Mouse (Mus musculus) retina, embryonic 14.5 days (tissue): Measurements from ENCODE around the gene Txnip.
"Not testable (repeated sequence)": the region's sequence is repeated elsewhere in the genome, so short reads cannot be mapped to it uniquely, and the experiment has no call there.

Experiments
- DNase-seq: peaks from one replicate; pipeline ENCODE4 v3.0.0-alpha.2; 2015; ENCODE audit warnings: low spot score

Gene Txnip

DNA sequence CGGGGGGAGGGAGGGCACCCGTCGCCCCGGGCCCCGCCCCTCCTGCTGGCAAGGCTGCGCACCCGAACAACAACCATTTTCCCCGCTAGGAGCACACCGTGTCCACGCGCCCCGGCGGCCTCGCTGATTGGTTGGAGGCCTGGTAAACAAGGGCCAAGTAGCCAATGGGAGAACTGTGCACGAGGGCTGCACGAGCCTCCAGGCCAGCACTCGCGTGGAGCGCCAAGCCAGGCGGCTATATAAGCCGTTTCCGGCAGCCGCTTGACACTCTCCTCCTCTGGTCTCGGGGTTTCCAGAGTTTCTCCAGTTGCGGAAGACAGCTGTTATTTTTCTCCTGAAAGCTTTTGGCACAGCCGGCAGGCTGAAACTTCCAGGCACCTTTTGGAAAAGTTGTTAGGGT lies at the start of gene Txnip:
TSS of gene Txnip (plus strand) at position 264 of the 400 bp plus-strand sequence.
- DNase-seq = peak; percentile 98

DNA sequence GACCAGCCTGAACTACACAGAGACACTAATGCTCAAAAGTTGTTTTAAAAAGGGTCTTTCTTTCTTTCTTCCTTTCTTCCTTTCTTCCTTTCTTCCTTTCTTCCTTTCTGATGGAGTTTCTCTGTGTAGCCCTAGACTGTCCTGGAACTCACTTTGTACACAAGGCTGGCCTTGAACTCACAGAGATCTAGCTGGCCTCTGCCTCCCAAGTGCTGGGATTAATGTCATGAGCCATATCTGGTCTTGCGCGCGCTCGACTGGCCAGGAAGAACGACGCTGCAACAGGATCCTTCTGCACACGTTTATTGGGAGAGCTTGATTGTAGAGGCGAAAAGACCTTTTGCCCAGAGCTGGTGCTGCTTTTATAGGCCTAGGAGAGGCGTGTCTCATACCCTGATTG lies 49.8 kb upstream of the Txnip start:
- DNase-seq = not testable (repeated sequence)

DNA sequence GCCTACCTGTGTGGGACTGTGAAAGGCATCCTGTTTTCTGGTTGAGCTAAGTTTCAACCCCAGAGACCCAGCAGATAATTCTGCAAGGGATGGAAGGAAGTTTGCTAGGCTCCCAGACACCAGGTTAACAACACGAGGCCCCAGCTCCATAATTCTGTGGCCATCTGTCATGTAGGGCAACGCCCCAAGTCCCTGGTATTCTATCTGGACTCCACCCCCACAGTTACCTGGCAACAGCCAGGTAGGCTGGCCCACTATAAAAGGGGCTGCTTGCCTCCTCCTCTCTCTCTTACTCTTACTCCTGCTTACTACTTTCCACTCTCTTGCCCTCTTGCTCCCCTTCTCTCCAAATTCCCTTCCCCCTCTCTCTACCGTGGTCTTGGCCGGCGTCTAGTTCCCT lies 37.6 kb upstream of the Txnip start:
- no peak for DNase-seq

DNA sequence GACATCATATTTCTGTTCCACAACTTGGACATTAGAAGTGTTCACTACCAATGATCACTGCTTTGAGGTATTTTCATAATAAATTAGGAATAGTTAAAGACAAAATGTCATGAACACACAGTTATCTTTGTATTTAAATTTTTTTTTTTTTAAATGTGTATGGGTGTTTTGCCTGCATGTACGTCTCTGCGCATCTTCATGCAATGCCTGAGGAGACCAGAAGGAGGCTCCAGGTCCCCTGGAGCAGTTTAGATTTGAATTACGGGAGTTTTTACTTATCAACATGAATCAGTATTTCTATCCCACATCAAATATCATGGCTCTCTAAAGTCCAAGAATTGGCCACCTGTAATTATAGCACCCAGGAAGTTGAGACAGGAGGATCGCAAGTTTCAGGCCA lies 35.6 kb upstream of the Txnip start:
- peak; percentile 44 for DNase-seq

DNA sequence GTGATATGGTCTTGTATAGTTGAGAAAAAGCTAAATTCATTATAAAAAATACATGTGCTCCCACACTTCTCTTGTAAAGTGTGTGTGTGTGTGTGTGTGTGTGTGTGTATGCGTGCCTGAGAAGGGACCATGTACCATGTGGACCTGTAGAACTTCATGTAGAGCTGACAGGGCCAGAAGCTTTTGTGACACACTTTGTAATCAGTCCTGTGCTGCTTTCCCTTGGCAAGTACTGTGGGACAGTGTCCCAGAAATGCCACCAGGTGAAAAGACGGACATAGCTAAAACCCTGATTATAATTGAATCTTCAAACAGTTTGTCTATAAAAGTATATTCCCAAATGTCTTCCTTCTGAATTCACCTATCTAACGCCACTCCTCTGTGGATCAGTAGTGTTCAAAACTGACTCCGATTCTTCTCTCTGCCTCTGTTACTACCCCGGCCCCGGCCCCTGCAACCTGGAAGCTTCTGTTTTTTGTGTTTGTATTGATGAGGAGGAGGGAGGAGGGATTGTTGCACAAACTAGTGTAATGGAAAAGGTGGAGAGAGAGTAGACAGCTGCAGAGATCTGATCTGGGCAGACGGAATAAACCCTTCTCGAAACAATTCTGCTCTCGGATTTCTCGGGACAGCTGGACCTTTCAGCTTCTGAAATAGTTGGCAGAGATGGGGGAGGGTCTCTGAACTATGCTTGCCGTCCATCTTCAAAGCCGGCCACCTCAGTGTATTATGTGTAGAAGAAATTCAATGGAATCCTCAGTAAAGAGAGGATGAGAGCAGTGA lies 33.5 kb upstream of the Txnip start:
- no peak for DNase-seq

DNA sequence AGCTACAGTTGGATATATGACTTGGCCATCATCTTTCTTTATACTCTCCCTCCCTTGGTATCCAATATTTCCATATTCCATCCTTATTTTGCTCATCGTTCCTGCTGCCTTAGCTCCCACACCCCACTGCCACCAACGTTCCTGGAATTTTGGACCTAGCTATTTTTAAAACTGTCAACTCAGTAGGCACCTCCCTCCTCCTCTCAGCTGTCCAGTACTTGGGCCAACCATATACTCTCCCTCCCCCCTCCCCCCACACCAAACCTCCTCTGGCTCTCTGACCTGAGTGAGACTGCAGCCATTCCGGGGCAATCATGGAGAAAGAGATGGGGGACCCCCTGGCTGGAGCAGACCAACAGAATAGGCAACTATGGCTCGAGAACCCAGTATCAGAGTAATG lies 32.8 kb upstream of the Txnip start, which contains the start of gene Hfe2:
TSS of gene Hfe2 (plus strand) at position 259 of the 400 bp plus-strand sequence.
- DNase-seq = no peak

DNA sequence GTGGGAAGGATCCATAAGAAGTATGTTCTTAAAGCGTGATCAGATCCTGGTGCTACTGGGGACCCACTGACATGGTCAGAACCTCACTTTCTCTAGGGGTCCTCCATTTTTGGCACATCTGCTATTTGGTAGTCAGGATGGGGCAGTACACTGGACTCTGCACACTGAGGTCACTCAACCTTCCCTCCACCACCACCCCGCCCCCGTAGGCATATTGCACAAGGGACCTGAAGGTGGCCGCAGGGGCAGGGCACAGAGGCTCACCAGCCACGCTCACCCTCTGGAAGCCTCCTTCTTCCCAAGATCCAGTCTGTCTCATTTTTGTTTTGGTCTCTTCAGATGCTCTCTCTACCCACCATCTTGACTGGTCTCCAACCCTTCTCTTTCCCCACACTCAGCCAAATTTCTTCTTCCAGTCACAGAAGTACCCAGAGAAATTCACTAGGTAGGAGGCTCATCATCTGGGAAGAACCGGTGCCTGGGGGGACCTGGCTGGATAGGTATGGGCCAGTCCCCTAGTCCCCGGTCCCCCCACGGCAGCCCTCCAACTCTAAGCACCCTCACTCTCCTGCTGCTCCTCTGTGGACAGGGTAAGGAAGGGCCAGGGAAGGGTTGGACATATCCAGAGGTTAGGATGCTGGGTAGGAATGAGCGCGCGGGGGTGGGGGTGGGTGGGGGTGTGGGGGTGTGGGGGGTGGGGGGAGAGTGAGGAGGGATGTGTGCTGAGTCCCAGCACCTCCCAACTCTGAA lies 31.6 kb upstream of the Txnip start:
- no peak for DNase-seq

DNA sequence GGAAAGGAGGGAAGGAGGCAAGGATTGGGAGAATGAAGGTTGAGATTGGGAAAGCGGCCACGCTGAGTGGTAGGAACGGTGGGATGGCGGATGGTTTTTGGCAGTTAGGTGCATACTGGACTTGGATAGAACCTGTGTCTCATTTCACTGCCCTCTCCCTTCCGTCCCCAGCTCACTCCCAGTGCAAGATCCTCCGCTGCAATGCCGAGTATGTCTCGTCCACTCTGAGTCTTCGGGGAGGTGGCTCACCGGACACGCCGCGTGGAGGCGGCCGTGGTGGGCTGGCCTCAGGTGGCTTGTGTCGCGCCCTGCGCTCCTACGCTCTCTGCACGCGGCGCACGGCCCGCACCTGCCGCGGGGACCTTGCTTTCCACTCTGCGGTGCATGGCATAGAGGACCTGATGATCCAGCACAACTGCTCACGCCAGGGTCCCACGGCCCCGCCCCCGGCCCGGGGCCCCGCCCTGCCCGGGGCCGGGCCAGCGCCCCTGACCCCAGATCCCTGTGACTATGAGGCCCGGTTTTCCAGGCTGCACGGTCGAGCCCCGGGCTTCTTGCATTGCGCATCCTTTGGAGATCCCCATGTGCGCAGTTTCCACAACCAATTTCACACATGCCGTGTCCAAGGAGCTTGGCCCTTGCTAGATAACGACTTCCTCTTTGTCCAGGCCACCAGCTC lies 30.8 kb upstream of the Txnip start:
- peak; percentile 49 for DNase-seq

DNA sequence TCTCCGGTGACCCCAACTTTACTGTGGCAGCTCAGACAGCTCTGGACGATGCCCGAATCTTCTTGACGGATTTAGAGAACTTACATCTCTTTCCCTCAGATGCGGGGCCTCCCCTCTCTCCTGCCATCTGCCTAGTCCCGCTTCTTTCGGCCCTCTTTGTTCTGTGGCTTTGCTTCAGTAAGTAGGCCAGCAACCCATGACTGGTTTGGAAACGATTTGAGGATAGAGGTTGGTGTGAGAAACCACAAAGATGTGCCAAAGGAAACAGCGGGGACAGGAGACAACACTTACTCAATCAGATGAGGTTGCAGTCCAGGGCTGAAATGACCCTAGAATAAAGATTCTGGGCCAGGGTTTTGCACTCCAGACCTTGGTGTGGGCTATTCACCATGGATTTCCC lies 29.3 kb upstream of the Txnip start:
- DNase-seq = no peak

DNA sequence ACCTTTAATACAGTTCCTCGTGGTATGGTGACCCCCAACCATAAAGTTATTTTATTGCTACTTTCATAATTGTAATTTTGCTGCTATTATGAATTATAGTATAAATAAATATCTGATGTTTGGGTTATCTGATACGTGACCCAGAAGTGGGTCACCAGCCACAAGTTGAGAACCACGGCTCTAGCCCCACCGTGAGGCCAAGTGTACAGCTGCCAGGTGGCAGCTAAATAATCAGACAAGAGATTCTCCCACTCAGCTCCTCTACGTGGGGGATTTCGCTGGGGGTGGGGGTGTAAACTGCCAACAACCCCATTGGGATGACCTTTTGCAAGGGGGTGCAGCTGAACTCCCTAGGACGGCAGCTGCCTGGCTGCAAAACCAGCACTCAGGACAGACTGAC lies 25.7 kb upstream of the Txnip start:
- DNase-seq = no peak

DNA sequence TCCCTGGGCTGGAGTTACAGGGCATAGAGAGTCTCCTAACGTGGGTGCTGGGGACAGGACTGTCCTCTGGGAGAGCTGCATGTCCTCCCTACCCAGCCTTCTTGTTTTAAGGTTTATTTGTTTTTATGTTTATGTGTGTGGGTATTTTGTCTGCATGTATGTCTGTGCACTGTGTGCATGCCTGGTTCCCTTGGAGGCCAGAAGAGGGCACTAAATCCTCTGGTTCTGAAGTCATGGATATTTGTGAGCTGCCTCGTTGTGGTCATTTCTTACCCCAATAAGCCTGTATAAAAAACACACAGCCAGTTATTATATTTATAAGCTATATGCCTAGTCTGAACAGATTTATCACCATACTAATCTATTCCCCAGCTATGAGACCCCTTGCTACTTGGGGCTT lies 23.5 kb upstream of the Txnip start:
- no peak for DNase-seq

DNA sequence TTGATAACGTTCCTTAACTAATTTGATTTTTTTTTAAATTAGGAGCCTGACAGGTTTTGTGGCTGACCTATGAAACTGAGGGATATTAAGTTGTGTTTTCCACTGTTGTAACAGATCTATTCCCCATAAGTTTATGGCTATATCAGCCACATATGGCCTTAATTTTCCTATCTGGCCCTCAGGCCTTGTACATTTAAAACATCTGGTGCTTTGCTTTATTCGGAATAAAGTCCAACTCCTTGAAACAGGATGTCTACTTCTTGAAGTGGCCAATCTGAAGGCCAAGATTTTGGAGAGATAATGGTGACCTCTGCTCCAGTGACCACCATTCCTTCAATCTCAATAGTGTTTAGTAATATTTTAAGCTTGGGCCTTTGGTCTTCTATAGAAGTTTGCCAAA lies 18.4 kb upstream of the Txnip start:
- no peak for DNase-seq

DNA sequence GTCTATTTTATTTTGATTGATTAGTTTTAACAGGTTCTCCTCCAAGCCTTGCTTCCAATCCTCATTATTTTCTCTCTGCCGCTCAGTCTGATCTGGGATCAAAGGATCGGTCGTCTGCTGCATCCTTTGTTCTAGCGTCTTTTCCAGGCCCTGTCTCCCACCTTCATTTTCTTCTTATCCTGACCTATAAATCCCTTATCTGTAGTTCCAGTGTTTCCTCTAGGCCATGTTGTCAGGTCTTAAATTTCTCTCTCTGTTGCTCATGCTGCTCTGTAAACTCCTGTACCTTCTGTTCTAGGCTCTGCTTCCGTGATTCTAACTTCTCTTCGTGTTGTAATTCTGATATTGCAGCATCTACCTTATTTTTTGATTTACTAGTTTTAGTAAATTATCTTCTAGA lies 17.0 kb upstream of the Txnip start:
- DNase-seq = no peak

DNA sequence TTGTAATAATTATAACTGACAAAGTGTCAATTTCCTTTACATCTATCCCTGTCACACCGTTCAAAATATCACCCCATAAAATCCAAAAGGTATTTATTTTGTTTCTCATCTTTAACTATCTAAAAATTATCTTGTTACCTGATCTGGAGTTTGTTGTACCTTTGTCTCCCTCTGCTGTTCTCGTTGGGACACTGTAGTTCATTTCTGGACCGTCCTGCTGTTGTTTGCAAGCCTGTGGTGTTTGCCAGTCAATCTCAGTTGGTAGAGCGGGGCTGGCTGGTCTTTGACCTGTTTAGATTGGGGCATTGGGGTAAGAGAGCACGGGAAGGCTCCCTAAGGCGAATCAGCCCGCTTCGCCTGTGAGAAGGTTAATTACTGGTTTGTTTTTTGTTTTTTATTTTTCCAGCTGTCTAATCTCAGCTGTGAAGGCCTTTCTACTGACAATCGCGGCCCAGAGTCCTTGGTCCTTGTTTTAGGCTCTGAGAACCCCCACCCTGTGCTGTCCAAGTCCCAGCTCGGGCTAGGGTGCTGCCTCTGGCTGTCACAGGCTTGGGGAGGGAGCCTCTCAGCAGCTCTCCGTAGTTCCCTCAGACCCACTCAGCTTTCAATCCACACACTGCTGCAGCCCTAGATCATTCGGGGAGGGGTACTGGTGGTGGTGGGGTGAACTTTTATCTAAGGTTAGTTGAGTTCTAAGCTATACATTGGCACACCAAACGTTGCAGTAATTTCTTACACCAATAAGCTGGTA lies 16.3 kb upstream of the Txnip start:
- DNase-seq = peak; percentile 68

DNA sequence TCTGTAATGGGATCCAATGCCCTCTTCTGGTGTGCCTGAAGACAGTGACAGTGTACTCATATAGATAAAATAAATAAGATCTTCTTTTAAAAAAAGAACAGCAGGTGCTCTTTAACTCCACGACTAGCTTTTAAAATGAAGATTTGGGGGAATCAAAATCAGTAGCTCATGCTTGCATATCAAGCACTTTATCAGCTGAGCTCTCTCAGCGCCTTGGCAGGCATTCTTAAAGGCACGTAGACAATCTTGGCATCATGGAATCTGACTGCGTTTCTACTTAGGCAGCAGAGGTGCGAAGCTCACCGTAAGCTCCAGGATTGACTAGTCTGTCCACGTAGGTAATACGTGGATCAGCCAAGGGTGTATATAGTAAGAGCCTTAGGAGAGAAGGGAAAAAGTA lies 15.2 kb upstream of the Txnip start:
- no peak for DNase-seq

DNA sequence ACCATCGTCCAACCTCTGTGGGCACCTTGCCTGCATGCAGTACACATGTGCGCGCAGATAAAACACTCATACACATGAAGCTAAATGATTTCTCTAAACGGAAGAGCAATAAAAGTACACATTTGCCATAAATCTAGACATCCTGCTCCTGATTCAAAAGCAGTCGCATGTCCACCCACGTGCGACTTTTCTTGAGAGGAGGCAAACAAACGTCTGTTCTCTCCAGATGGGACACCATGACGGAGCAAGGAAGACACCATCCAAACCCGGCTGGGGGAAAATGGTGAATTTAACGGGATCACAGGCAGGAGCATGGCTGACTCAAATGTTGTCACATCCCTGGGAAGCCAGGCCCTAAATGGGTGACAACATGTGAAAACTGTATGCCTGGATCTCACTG lies 14.4 kb upstream of the Txnip start:
- DNase-seq = no peak

DNA sequence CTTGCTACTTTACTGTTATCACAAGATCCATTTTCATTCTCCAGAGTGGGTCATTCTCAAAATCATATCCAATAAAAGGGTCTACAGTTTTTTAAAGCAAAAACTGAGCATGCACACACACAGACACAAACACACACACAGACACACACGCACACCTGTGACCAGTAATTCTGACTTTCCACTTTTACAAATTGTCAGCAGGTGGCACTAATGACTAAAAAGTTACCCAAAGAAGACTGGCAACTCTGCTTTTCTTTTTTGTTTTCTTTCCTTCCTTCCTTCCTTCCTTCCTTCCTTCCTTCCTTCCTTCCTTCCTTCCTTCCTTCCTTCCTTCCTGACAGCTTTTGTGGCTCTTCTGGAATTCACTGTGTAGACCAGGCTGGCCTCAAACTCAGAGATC lies 12.2 kb upstream of the Txnip start:
- DNase-seq = no peak

DNA sequence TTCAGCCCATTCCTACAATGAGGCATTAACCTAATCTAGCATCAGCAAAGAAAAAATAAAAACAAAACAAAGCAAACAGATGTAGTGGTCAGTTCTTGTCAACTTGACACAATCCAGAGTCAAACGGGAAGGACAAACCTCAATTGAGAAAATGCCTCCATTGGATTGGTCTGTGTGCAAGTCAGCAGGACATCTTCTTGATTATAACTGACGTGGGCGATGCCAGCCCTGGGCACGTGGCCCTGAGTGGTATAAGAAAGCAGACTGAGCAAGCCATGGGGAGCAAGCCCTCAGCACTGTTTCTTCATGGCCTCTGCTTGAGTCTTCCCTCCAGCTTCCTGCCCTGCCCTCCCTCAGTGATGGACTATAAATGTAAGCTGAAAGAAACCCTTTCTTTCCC lies 10.9 kb upstream of the Txnip start:
- DNase-seq = no peak

DNA sequence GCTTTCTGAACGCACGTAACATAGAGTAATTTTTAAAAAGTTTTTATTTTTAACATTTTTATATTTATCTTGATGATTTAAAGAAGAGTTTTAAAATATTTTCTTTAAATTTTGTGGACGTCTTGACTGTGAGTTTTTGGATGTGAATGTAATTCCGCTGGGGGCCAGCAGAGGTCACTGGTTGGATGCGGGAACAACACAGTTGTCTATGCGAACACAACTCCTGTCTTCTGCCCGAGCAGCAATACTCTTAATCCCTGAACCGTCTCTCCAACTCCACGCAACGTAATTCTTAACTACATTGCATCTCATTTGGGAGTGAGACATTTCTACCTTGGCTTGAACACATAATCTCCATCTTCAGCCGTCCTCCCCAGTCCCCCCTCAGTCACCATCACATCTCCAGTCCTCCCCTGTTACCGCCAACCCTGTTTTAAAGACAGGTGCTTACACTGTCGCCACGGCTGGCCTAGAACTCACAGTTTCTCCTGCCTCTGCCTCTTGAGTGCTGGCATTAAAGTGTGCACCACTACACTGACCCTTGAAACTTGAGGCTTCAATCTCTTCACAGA lies 10.3 kb upstream of the Txnip start:
- peak; percentile 83 for DNase-seq

DNA sequence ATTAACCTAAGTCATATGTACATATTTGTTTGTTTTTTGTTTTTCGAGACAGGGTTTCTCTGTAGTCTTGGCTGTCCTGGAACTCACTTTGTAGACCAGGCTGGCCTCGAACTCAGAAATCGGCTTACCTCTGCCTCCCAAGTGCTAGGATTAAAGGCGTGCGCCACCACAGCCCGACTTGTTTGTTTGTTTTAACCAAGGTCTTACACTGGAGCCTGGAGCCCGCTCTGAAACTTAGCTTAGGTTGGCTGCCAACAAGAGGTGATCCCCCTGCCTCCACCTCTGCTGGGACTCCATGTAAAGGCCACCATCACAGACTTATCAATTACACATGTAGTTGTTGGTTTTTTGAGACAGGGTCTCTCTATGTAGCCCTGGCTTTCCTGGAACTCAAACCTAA lies 8.9 kb upstream of the Txnip start:
- DNase-seq = no peak

DNA sequence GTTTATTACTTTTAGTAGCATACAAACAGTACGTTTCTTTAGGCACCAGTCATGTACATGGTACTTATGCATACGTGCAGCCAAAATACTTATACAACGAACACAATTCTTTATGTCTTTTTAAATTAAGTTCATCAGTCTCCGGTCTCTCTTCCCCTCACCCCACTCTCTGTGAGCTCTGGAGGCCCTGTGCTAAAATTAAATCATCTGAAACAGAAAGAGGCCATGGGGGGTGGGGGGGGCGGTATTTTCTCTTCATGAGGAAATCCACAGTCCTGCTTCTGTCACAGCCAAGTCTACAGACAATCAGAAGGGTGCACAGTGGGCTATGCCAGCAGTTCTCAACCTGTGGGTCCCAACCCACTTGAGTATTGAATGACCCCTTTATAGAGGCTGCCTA lies 8.4 kb upstream of the Txnip start:
- DNase-seq = peak; percentile 37

DNA sequence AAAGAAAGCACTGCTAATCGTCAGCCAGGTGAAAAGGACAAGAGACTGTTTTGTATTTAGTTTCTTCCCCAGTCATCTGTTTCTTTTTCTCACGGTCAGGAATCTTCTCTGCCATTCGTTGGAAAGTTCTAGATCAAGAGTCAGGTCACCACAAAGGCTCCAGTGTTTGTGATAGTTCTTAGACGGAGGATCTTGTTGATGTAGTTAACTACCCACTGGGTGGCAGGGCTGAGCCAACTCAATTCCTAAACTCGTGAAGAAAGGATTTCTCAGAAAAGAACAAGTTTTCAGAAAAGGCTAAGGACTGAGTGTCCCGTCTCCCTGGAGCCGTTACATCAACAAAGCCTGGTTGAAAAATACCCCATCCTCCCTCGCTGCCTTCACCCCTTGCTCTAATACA lies 6.6 kb upstream of the Txnip start:
- DNase-seq = peak; percentile 55
